Mouse (Mus musculus): ENCODE data around the gene Stkld1.
"Not testable (repeated sequence)": the region's sequence is repeated elsewhere in the genome, so short reads cannot be mapped to it uniquely, and the experiment has no call there.

Gene Stkld1

DNA sequence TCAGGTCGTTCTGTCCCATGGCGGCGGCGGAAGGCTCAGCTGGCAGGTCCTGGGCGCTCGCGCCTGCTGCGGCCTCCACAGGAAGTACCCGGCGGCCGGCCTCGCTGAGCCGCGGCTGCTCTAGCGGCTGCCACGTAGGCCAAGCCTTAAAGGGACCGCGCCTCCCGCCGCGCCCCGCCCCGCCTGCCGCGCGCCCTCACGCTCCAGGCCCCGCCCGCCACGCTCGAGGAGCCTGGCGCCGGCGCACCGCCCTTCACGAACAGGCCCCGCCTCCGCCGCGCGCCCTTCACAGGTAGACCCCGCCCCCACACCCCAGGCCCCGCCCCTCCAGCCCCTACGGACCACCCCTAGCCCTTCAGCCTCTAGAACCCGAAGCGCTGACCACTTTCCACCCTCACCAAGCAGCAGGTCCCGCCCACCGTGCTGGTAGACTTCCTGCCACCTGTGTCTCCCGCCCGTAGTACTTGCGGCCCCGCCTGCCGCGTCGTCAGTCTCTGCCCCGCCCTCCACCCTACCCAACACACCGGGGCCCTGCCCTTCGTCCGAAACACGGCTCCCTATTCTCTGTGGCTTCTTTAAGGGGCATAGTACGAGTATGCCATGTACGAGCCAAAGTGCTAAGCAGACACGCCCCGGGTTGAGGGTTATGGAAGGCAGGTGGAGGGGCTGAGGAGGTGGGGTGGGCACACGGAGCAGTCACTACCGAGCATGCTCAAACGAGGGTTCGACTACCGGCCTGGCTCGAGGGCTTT is at the start of gene Stkld1, which contains the start of gene Surf4:
Gene Stkld1 (plus strand): TSS at position 744 of the 752 bp plus-strand sequence.
Gene Surf4 (minus strand): TSS at position 625 of the 752 bp plus-strand sequence.
- DNase-seq, result peak; percentile 97 to 98

- DNase-seq, result not testable (repeated sequence)
Observed at GRCm38 (mm10) chr2:26885541-26885940, 48.3 kb upstream of the Stkld1 start.

DNA sequence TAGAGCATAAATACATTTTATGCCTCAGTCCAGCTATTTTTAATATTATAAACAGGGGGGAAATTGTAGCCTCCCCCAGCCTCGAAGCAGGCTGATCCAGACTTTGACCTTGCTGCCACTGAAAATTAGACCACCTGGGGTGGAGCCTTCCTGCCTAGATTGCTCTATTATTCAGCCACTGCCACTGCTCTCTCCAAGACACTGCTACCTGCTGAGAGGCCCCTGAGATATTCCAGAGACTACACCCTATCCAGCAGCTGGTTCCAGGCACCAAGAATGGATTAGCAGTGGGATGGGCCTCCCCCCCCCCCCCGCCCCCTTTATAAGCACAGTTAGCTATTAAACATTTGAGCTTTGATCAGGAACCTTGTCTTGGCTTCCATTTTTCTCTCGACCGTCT is 47.7 kb upstream of the Stkld1 start:
- DNase-seq, result not testable (repeated sequence)

GRCm38 (mm10) chr2:26895898-26896297 is 37.9 kb upstream of the Stkld1 start:
- DNase-seq, result no peak

- no peak for DNase-seq
Observed at GRCm38 (mm10) chr2:26900731-26901130, 33.1 kb upstream of the Stkld1 start.

GRCm38 (mm10) chr2:26901834-26902400 is 31.9 kb upstream of the Stkld1 start:
- DNase-seq, result no peak

DNA sequence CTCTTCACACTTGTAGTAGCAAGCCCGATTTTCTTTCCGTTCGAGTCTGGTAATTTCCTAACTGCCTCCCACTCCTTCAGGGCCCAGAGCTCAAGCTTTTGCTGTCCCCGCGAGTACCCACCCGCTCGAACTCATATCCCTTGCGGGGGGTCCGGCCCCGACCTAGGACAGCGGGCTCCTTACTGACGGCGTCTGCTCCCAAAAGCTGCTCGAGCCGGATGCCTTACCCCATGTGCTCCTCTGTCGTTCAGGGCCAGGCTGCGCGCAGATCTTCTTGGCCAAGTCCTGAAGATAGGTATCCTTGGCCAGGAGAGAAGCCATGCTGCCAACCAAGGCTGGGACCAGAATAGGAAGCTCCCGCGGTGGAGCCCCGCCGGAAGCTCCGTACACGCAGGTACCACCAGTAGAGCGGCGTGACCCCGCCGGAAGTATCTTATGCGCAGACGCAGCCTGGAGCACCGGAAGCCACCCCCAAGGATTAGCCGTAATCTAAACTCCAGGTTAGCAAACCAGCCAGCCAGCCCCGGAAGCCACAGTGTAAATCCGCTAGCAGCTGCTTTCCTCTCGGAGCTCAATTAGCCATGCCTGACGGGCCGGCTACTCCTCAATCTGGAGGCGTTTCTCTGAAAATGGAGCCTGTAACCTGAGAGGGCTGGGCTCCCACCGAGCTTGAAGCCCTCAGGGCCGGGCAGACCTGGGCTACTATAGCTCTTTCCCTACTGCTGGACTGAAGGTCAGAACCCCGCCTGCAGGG is 31.2 kb upstream of the Stkld1 start, which contains the start of gene Surf6:
Gene Surf6 (minus strand): TSS at position 413 of the 754 bp plus-strand sequence.
- DNase-seq, result peak; percentile 96 to 97

DNA sequence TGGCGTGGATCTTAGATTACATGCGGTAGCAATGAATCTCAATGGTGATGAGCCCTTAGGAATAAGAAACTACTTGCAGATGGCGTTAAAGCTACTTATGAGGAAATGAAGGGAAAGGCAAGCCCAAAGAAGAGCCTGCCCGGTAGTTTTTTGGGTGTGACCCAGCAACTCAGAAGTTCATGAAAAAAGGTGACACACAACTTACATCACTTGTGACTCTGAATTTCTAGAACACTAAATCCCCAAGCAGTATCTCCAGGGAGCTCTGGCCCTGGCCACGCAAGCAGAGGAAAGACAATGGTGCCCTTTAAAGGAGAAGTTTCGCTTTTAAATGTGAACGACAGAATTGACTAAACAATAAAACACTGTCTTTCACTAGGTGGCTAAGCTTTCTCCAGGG is 30.5 kb upstream of the Stkld1 start:
- no peak for DNase-seq

DNA sequence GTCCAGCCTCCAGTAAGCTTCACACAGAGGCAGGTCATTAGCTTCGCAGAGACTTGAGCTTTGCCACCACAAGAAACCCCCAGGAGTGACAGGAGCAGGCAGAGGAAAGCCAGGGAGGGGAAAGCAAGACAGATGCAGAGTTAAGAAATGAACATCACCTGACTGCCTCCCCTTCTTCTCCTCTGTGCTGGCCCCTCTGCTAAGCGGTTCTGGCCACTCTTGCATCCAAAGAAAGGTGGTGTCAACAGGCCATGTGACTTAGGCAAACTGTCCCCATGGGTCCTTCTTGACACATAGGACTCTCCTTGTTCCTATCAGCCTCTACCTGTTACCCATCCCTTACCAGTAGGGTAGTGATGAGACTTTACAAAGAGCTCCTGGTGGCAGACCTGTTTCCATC is 27.9 kb upstream of the Stkld1 start:
- DNase-seq, result no peak

- DNase-seq, result no peak
Observed at GRCm38 (mm10) chr2:26906431-26906830, 27.4 kb upstream of the Stkld1 start.

GRCm38 (mm10) chr2:26907109-26907508 is 26.7 kb upstream of the Stkld1 start:
- DNase-seq, result peak in 1 of 2 experiments; percentile 59

- no peak for DNase-seq
Observed at GRCm38 (mm10) chr2:26908710-26909386, 25.0 kb upstream of the Stkld1 start.

DNA sequence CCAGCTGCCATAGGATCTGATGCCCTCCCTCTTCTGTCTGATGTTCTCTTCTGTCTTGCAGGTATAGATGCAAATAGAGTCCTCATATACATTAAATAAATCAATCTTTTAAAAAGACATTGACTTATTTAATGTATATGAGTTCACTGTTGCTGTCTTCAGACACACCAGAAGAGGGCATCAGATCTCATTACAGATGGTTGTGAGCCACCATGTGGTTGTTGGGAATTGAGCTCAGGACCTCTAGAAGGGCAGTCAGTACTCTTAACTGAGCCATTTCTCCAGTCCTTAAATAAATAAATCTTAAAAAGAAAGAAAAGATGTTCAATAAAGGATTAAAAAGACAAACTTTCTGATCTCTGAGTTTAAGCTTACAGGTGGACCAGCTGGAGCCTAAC is 24.5 kb upstream of the Stkld1 start:
- DNase-seq, result no peak

DNA sequence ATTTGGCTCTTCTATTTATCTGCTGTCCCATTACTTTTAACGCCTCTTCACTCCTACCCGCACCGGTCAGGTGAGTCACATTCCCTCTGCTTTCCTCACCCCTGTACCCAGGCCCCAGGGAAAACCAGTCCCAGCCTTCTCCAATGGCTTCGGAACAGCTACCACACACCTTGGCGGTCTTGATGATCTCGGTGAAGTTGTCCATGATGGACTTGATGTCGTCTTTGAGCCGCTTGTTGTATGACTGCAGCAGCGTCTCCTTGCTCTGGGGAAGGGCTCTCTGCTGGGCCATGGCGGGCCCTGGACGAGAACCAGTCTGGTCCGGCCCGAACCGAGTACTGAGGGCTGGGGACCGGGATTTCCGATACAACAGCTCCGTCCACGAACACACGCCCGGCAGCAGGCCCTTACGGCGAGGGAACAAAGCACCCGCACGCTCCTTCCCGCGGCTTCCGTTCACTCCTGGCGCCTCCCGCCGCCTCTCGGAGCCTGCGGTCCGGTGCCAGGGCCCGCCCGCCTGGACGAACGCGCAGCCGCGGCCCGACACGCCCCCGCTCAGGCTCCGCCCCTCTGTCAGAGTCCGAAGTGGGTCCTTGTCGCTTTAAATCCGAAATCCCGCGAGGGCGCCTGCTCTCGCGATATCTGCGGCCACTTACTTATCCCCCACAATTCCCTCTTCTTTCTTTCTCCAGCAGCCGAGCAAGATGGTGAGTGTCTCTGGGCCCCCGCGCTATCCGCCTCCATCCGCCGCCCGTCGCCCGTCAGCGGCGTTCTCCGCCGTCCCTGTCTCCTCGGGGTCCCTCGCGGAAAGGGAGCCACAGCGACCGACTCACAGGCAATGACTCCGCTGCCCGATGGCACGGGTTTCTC is 23.5 kb upstream of the Stkld1 start, which contains the start of the genes Med22 and Rpl7a:
Gene Med22 (minus strand): TSS at position 554 of the 870 bp plus-strand sequence.
Gene Rpl7a (plus strand): TSS at position 641 of the 870 bp plus-strand sequence.
- peak; percentile 99 for DNase-seq

GRCm38 (mm10) chr2:26910994-26911765 is 22.7 kb upstream of the Stkld1 start:
- peak in 1 of 2 experiments; percentile 41 for DNase-seq

- no peak for DNase-seq
Observed at GRCm38 (mm10) chr2:26912253-26912770, 21.5 kb upstream of the Stkld1 start.

DNA sequence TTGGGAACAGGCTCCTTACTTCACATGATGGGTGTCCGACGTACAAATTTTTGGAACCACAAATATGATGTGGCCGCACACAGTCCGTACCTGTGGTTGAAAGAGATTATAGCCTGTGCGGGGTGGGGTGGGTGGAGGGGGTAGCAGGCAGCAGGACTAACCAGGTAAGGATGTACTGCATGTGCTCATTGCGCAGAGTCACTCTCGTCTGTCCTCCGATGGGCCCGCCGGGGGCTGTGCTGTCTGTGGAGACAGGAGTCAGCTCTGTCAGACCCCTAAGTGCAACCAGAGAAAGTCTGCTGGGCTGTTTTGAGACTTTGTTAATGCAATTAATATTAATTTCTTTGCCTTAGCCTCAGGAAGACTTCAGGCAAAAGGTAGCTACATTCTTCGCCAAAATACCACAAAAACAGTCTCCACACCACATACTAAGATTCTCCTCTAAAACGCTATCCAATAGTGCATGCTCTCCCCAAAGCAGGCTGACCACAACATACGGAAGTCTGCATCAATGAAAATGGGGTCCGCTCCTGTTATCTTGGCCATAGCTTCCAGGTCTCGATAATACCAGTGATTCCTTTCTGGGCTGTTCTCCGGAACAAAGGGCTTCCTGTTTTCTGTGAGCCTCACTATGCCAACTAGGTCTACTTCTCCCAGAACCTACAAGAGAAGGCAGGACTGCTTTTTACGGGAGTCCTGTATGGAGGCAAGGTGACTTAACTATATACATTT is 20.3 kb upstream of the Stkld1 start:
- no peak for DNase-seq

DNA sequence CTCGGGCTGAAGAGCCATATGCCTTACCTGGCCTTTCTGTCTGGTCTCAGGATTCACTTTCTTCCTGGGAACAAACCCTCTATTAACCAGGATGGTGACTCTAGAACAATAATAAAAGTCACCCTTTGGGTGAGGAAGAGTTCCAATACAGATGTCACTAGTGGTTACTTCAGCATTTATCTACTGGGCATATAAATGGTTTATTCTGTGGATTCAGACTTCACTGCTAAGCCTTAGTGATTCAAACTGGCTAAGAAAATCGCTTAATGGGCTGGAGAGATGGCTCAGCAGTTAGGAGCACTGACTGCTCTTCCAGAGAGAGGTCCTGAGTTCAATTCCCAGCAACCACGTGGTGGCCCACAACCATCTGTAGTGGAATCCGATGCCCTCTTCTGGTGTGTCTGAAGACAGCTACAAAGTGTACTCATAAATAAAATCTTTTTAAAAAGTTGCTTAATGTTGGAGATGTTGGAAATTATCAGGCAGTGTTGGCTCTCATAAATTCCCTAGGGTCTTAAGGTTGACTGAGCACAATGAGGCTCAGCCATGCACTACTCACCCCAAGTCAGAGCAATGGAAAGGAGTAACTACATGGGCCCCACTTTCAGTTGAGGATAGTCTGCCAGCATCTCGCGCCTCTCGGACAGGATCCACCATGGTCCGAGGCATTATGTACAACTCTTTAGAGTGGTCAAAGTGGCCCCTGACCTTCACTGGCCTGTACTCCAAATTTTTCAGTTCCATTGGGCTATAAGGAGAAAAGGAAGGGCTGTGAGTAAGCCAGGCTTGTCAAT is 19.5 kb upstream of the Stkld1 start:
- DNase-seq, result no peak

All from lung, adult 18-20 months (tissue).